Mouse (Mus musculus) embryonic facial prominence, embryonic 13.5 days (tissue): ENCODE data around the gene Asb12. TPM values are rescaled to one million over a fixed set of nuclear protein-coding genes. Genes with fewer than 3 reads are reported as not detected.

ENCODE experiments used
- ATAC-seq: fragments of 200-750 bp; cut with Nextera tagmentation; 2 replicates; pipeline ENCODE4 v1.8.0; 2017; ENCODE audit warnings: low read depth; ENCODE audit not compliant: insufficient number of reproducible peaks, insufficient read depth, low FRiP score, low TSS enrichment
- H3K27ac ChIP-seq: fragments of 300-500 bp; sonication (generic); 2 replicates; pipeline ENCODE4 v1.5.1; 2015; ENCODE audit warnings: moderate library complexity, mild to moderate bottlenecking, inconsistent platforms
- H3K27me3 ChIP-seq: fragments of 300-500 bp; sonication (generic); 2 replicates; pipeline ENCODE4 v1.6.1; 2015; ENCODE audit warnings: mild to moderate bottlenecking, inconsistent platforms
- H3K36me3 ChIP-seq: fragments of 300-500 bp; sonication (generic); 2 replicates; pipeline ENCODE4 v1.6.1; 2015; ENCODE audit warnings: mild to moderate bottlenecking, inconsistent platforms
- H3K4me1 ChIP-seq: fragments of 300-500 bp; sonication (generic); 2 replicates; pipeline ENCODE4 v1.6.1; 2015; ENCODE audit warnings: inconsistent platforms
- H3K4me2 ChIP-seq: fragments of 300-500 bp; sonication (generic); 2 replicates; pipeline ENCODE4 v1.6.1; 2015; ENCODE audit warnings: moderate library complexity, mild to moderate bottlenecking, inconsistent platforms
- H3K4me3 ChIP-seq: fragments of 300-500 bp; sonication (generic); 2 replicates; pipeline ENCODE4 v1.5.1; 2015; ENCODE audit warnings: mild to moderate bottlenecking, inconsistent platforms
- H3K9ac ChIP-seq: fragments of 300-500 bp; sonication (generic); 2 replicates; pipeline ENCODE4 v1.6.1; 2015; ENCODE audit warnings: mild to moderate bottlenecking, inconsistent platforms
- H3K9me3 ChIP-seq: fragments of 300-500 bp; sonication (generic); 2 replicates; pipeline ENCODE4 v1.6.1; 2016; ENCODE audit warnings: inconsistent platforms
- WGBS: fragments of 180-500 bp; shearing (Covaris S2); methylation state at CpG from one replicate; pipeline ENCODE4 v1.1.7; 2015; ENCODE audit warnings: mixed read lengths; 5-methylcytosine and 5-hydroxymethylcytosine counted together
- polyA plus RNA-seq: library from polyadenylated mRNA; unstranded; fragments of >200 nt; fragmentation: Nextera tagmentation; extraction: Ambion mirVana; gene quantifications from 2 replicates; pipeline ENCODE4 v1.2.1, GENCODE M21; 2015

Asb12 gene
- polyA plus RNA-seq, 1 experiment from 2014 or later = not detected

- Histone ChIP-seq H3K4me1 (peaks cover 12% of the 10 kb centered on the region), H3K27me3 (peaks cover 4% of the 10 kb centered on the region; the same call in 1 of the 2 replicates), H3K27ac (no peak overlapping the region), H3K4me2 (0 out of 2 replicates have a peak overlapping the region, but pooled peaks have one; percentile 20), H3K9me3 (no peaks in the 10 kb centered on the region), H3K9ac (no peak overlapping the region), H3K36me3 (no peaks in the 10 kb centered on the region), H3K4me3 (no peak overlapping the region)
- no peak for ATAC-seq
- 41% methylated on average over 1 of the region's 1 CpGs for WGBS
These were observed 115.5 kb downstream of the Asb12 start for GRCm38 (mm10) chrX:95442261-95442660.

GRCm38 (mm10) chrX:95441290-95441689 lies 116.5 kb downstream of the Asb12 start:
- no peak for ATAC-seq
- H3K27ac ChIP-seq = no peak overlapping the region
- no peak overlapping the region for H3K4me3 ChIP-seq
- H3K9ac ChIP-seq = no peak overlapping the region
- no peaks in the 10 kb centered on the region for H3K9me3 ChIP-seq
- peaks cover 4% of the 10 kb centered on the region; the same call in 1 of the 2 replicates for H3K27me3 ChIP-seq
- no peak overlapping the region for H3K4me2 ChIP-seq
- H3K4me1 ChIP-seq = peaks cover 12% of the 10 kb centered on the region
- no peaks in the 10 kb centered on the region for H3K36me3 ChIP-seq

GRCm38 (mm10) chrX:95438491-95438890 lies 119.3 kb downstream of the Asb12 start:
- no peaks in the 10 kb centered on the region for H3K36me3 ChIP-seq
- 77% methylated on average over 4 of the region's 4 CpGs for WGBS

GRCm38 (mm10) chrX:95437236-95437635 lies 120.6 kb downstream of the Asb12 start:
- ATAC-seq = no peak
- 88% methylated on average over 1 of the region's 1 CpGs for WGBS

More at GRCm38 (mm10) chrX:95438491-95438890, 119.3 kb downstream of the Asb12 start:
- Histone ChIP-seq H3K27me3 (peaks cover 4% of the 10 kb centered on the region; the same call in 1 of the 2 replicates), H3K4me1 (peaks cover 12% of the 10 kb centered on the region), H3K4me2 (no peak overlapping the region), H3K9ac (no peak overlapping the region), H3K4me3 (no peak overlapping the region), H3K27ac (no peak overlapping the region), H3K9me3 (no peaks in the 10 kb centered on the region)
- ATAC-seq = no peak

More at GRCm38 (mm10) chrX:95437236-95437635, 120.6 kb downstream of the Asb12 start:
- Histone ChIP-seq H3K4me3 (no peak overlapping the region), H3K4me2 (no peak overlapping the region), H3K9ac (no peak overlapping the region), H3K9me3 (no peaks in the 10 kb centered on the region), H3K4me1 (peaks cover under 1% of the 10 kb centered on the region; the same call in 1 of the 2 replicates), H3K27ac (no peak overlapping the region), H3K27me3 (peaks cover 4% of the 10 kb centered on the region; the same call in 1 of the 2 replicates), H3K36me3 (no peaks in the 10 kb centered on the region)

Other genes starting within 250 kb of the Asb12 start
- gene Amer1, start 113.1 kb downstream of the Asb12 start, polyA plus RNA-seq = 13.4 and 13.9 TPM in 2 replicates
- gene Pfn5, start 117 bp upstream of the Asb12 start, polyA plus RNA-seq = not detected in 2 replicates
- 28.1 and 29.9 TPM in 2 replicates for gene Zc4h2, start 100.5 kb upstream of the Asb12 start, polyA plus RNA-seq
- 4.7 and 4.8 TPM in 2 replicates for gene Zc3h12b, start 153.7 kb upstream of the Asb12 start, polyA plus RNA-seq